Mouse (Mus musculus): ENCODE results near the gene Alkbh1. TPM values are rescaled to one million over a fixed set of nuclear protein-coding genes. Genes with fewer than 3 reads are reported as not detected.

Gene Alkbh1
- polyA plus RNA-seq, 1 experiment, result 9.2 TPM

DNA sequence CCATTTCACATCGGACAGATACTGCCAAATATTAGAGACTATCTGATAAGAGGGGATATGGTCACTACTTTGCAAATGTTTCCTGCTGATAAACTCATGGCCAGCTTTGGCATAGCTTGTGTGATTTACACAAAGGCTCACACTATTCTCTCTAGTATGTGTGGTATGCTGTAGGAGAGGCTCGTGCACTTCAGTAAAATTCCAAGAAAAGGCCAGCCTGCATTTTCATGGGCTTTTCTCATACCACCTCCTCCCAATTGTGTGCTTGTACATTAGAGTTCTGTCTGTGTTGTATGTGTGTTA, 62.5 kb downstream of the Alkbh1 start:
- Histone ChIP-seq H3K36me3 (ENCODE audit: control insufficient read depth, insufficient read depth, low read length) (no peaks in the 10 kb centered on the region), H3K4me1 (ENCODE audit: control insufficient read depth, insufficient read depth, low read length) (peaks cover 17% of the 10 kb centered on the region), H3K4me3 (ENCODE audit: insufficient read depth, low read depth, low read length) (no peak overlapping the region), H3K27me3 (replicated peaks; ENCODE audit: control insufficient read depth, insufficient read depth, low read length) (no peaks in the 10 kb centered on the region), H3K27ac (ENCODE audit: insufficient read depth, low read depth, low read length) (peak overlapping the region; percentile 69; the same call in 1 of the 2 replicates)
- DNase-seq, result peak; percentile 40
- TF ChIP-seq POLR2A (IDR thresholded peaks at IDR 0.05; ENCODE audit: low read depth, low read length), result no peak
- TF ChIP-seq CTCF (conservative IDR thresholded peaks at IDR 0.05; ENCODE audit: insufficient read depth, insufficient read length, low read depth, low read length), result no peak
- WGBS, result 26% methylated on average over 2 of the region's 2 CpGs

DNA sequence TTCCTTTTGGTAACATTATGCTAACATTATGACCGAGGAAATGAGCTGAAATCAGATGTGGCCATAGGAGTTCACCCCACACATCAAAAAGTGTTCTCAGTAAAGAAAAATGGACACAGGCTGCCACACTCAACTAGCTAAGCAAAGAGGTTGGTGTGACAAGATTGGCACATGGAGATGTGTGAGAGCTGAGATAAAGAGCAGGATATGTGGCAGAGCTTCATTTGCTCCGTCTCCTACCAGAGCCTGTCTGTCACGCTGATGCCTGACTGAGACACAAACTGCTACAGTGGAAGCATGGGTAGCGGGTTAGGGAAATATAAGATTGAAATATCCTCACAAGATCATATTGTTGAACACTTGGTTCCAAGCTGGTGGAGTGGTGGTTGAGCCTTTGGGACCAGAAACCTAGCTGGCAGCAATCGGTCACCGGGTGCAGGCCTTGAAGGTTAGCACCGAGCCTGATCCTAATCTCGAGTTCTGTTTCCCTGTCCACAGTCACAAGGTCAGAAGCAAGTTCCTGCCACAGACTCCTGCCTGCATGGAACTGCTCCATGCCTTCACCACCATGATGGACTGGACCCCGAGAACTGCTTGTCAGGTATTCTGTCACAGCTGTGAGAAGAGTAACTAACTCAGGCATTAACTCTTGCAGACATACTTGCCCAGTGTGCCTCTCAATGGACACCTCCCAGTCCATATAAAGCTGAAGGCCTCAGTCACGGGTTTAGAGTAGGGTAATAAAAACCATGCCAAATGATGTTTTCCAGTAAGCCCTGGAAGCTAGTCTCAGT, 63.0 kb downstream of the Alkbh1 start:
- Histone ChIP-seq H3K4me3 (ENCODE audit: insufficient read depth, low read depth, low read length) (no peak overlapping the region), H3K27me3 (replicated peaks; ENCODE audit: control insufficient read depth, insufficient read depth, low read length) (no peaks in the 10 kb centered on the region), H3K36me3 (ENCODE audit: control insufficient read depth, insufficient read depth, low read length) (no peaks in the 10 kb centered on the region), H3K27ac (ENCODE audit: insufficient read depth, low read depth, low read length) (peak overlapping the region; percentile 69), H3K4me1 (ENCODE audit: control insufficient read depth, insufficient read depth, low read length) (peaks cover 14% of the 10 kb centered on the region)
- TF ChIP-seq POLR2A (IDR thresholded peaks at IDR 0.05; ENCODE audit: low read depth, low read length), result no peak
- TF ChIP-seq CTCF (conservative IDR thresholded peaks at IDR 0.05; ENCODE audit: insufficient read depth, insufficient read length, low read depth, low read length), result no peak
- WGBS, result 59% methylated on average over 10 of the region's 10 CpGs
- peak; percentile 44 for DNase-seq

DNA sequence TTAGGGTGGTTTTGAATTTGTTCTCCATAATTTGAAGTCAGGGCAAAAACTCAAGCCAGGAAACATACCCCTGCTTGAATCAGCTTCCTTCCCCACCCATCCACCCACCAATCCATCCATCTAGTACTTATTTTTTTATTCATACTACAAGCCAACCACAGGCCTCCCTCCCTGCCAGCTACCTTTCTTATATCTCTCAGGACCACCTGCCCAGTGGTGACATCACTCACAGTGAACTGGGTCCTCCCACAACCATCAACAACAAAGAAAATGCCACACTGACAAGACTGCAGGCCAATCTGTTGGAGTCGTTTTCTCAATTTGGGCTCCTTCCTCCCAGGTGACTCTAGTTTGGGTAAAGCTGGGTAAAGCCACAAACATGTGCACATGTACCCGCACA, 64.3 kb downstream of the Alkbh1 start:
- no peaks in the 10 kb centered on the region for H3K27me3 ChIP-seq (replicated peaks; ENCODE audit: control insufficient read depth, insufficient read depth, low read length)
- no peak overlapping the region for H3K4me3 ChIP-seq (ENCODE audit: insufficient read depth, low read depth, low read length)
- peaks cover 14% of the 10 kb centered on the region for H3K4me1 ChIP-seq (ENCODE audit: control insufficient read depth, insufficient read depth, low read length)
- no peak for DNase-seq
- no peaks in the 10 kb centered on the region; the same call in 1 of the 2 replicates for H3K36me3 ChIP-seq (ENCODE audit: control insufficient read depth, insufficient read depth, low read length)
- WGBS, result 83% methylated on average over 2 of the region's 2 CpGs
- H3K27ac ChIP-seq (ENCODE audit: insufficient read depth, low read depth, low read length), result no peak overlapping the region
- TF ChIP-seq POLR2A (IDR thresholded peaks at IDR 0.05; ENCODE audit: low read depth, low read length) (no peak), CTCF (conservative IDR thresholded peaks at IDR 0.05; ENCODE audit: insufficient read depth, insufficient read length, low read depth, low read length) (no peak)

Other genes starting within 250 kb of the Alkbh1 start
- 0.12 TPM in 1 of 2 replicates, not detected in the other for gene Samd15, start 244.3 kb downstream of the Alkbh1 start, polyA plus RNA-seq (2012; rRNA removed)
- gene Tmed8, start 243.6 kb downstream of the Alkbh1 start, polyA plus RNA-seq (2012; rRNA removed), result 6.7 and 7.1 TPM in 2 replicates
- gene Noxred1, start 205.3 kb downstream of the Alkbh1 start, polyA plus RNA-seq (2012; rRNA removed), result 0.88 and 0.95 TPM in 2 replicates
- gene Vipas39, start 177.8 kb downstream of the Alkbh1 start, polyA plus RNA-seq (2012; rRNA removed), result 47.4 and 50.0 TPM in 2 replicates
- gene Ahsa1, start 177.5 kb downstream of the Alkbh1 start, polyA plus RNA-seq (2012; rRNA removed), result 55.1 and 78.5 TPM in 2 replicates
- gene Ism2, start 144.3 kb downstream of the Alkbh1 start, polyA plus RNA-seq (2012; rRNA removed), result 0.06 TPM in 1 of 2 replicates, not detected in the other
- gene Sptlc2, start 55.7 kb downstream of the Alkbh1 start, polyA plus RNA-seq (2012; rRNA removed), result 24.8 and 35.0 TPM in 2 replicates
- gene Slirp, start 121 bp downstream of the Alkbh1 start, polyA plus RNA-seq (2012; rRNA removed), result 27.7 and 40.0 TPM in 2 replicates
- gene Snw1, start 28.3 kb upstream of the Alkbh1 start, polyA plus RNA-seq (2012; rRNA removed), result 10.5 and 13.6 TPM in 2 replicates
- gene Gm5788, start 50.7 kb upstream of the Alkbh1 start, polyA plus RNA-seq (2012; rRNA removed), result not detected in 2 replicates
- gene Gm8300, start 70.3 kb upstream of the Alkbh1 start, polyA plus RNA-seq (2012; rRNA removed), result not detected in 2 replicates
- gene Oog1, start 158.7 kb upstream of the Alkbh1 start, polyA plus RNA-seq (2012; rRNA removed), result not detected in 2 replicates
- gene Gm4027, start 174.9 kb upstream of the Alkbh1 start, polyA plus RNA-seq (2012; rRNA removed), result not detected in 2 replicates
- gene Gm16381, start 200.6 kb upstream of the Alkbh1 start, polyA plus RNA-seq (2012; rRNA removed), result not detected in 2 replicates